Mouse (Mus musculus): ENCODE data around the gene Lect2. TPM values are rescaled to one million over a fixed set of nuclear protein-coding genes. Genes with fewer than 3 reads are reported as not detected.

Lect2 gene
- polyA plus RNA-seq, 1 experiment from 2014 or later, result not detected

GRCm38 (mm10) chr13:56528281-56528680 lies 20.0 kb downstream of the Lect2 start:
- no peaks in the 10 kb centered on the region for H3K9me3 ChIP-seq
- no peaks in the 10 kb centered on the region for H3K36me3 ChIP-seq
- H3K9ac ChIP-seq (replicated peaks), result no peak overlapping the region
- H3K4me2 ChIP-seq (replicated peaks), result no peak overlapping the region
- no peak overlapping the region for H3K27ac ChIP-seq
- 91% methylated on average over 11 of the region's 11 CpGs for WGBS
- no peak for ATAC-seq
- no peaks in the 10 kb centered on the region for H3K27me3 ChIP-seq
- no peaks in the 10 kb centered on the region for H3K4me1 ChIP-seq (replicated peaks)
- no peak overlapping the region for H3K4me3 ChIP-seq (replicated peaks)

GRCm38 (mm10) chr13:56527846-56528245 lies 20.5 kb downstream of the Lect2 start:
- Histone ChIP-seq H3K27me3 (no peaks in the 10 kb centered on the region), H3K36me3 (no peaks in the 10 kb centered on the region), H3K4me1 (replicated peaks) (no peaks in the 10 kb centered on the region), H3K4me2 (replicated peaks) (no peak overlapping the region), H3K27ac (no peak overlapping the region), H3K4me3 (replicated peaks) (no peak overlapping the region), H3K9ac (replicated peaks) (no peak overlapping the region), H3K9me3 (no peaks in the 10 kb centered on the region)
- ATAC-seq, result no peak
- WGBS, result 90% methylated on average over 7 of the region's 7 CpGs

- Histone ChIP-seq H3K4me1 (replicated peaks) (no peaks in the 10 kb centered on the region), H3K9me3 (no peaks in the 10 kb centered on the region), H3K27ac (no peak overlapping the region), H3K9ac (replicated peaks) (no peak overlapping the region), H3K27me3 (no peaks in the 10 kb centered on the region), H3K36me3 (no peaks in the 10 kb centered on the region), H3K4me3 (replicated peaks) (no peak overlapping the region), H3K4me2 (replicated peaks) (no peak overlapping the region)
- ATAC-seq, result no peak
- 84% methylated on average over 12 of the region's 12 CpGs for WGBS
These were observed 21.4 kb downstream of the Lect2 start for GRCm38 (mm10) chr13:56526871-56527270.

GRCm38 (mm10) chr13:56522821-56523167 lies 25.5 kb downstream of the Lect2 start:
- no peak overlapping the region for H3K27ac ChIP-seq
- ATAC-seq, result peak; percentile 52
- peak overlapping the region; percentile 85 for H3K4me2 ChIP-seq (replicated peaks)
- peak overlapping the region; percentile 71 for H3K4me3 ChIP-seq (replicated peaks)
- H3K9ac ChIP-seq (replicated peaks), result peak overlapping the region; percentile 75
- no peaks in the 10 kb centered on the region for H3K4me1 ChIP-seq (replicated peaks)
- 8% methylated on average over 8 of the region's 8 CpGs for WGBS
- H3K27me3 ChIP-seq, result no peaks in the 10 kb centered on the region
- H3K9me3 ChIP-seq, result no peaks in the 10 kb centered on the region
- no peaks in the 10 kb centered on the region for H3K36me3 ChIP-seq

- Histone ChIP-seq H3K9ac (replicated peaks) (peak within 1 kb of the TSS; percentile 75), H3K9me3 (no peaks in the 10 kb centered on the region), H3K36me3 (no peaks in the 10 kb centered on the region), H3K4me2 (replicated peaks) (peak within 1 kb of the TSS; percentile 85), H3K4me3 (replicated peaks) (peak within 1 kb of the TSS; percentile 71), H3K27me3 (no peaks in the 10 kb centered on the region), H3K4me1 (replicated peaks) (no peaks in the 10 kb centered on the region), H3K27ac (no peak within 1 kb of the TSS)
- 3% methylated on average over 56 of the region's 56 CpGs for WGBS
- ATAC-seq, result peak; percentile 99
These were observed 26.1 kb downstream of the Lect2 start, which contains the start of gene Fbxl21 for GRCm38 (mm10) chr13:56522081-56522820. TSS of gene Fbxl21 (plus strand) at chr13:56522472.

GRCm38 (mm10) chr13:56516816-56517215 lies 31.5 kb downstream of the Lect2 start:
- Histone ChIP-seq H3K4me1 (replicated peaks) (0 out of 2 replicates have a peak, but pooled peaks cover 5% of the 10 kb centered on the region), H3K4me2 (replicated peaks) (no peak overlapping the region), H3K4me3 (replicated peaks) (no peak overlapping the region), H3K36me3 (no peaks in the 10 kb centered on the region), H3K9ac (replicated peaks) (no peak overlapping the region), H3K27me3 (no peaks in the 10 kb centered on the region), H3K27ac (no peak overlapping the region), H3K9me3 (no peaks in the 10 kb centered on the region)
- 13% methylated on average over 7 of the region's 7 CpGs for WGBS
- ATAC-seq, result no peak

GRCm38 (mm10) chr13:56516311-56516710 lies 32.0 kb downstream of the Lect2 start:
- 61% methylated on average over 4 of the region's 4 CpGs for WGBS
- no peak overlapping the region for H3K4me3 ChIP-seq (replicated peaks)
- no peaks in the 10 kb centered on the region for H3K27me3 ChIP-seq
- H3K9ac ChIP-seq (replicated peaks), result no peak overlapping the region
- no peaks in the 10 kb centered on the region for H3K9me3 ChIP-seq
- no peak overlapping the region for H3K27ac ChIP-seq
- ATAC-seq, result no peak
- no peak overlapping the region for H3K4me2 ChIP-seq (replicated peaks)
- H3K36me3 ChIP-seq, result no peaks in the 10 kb centered on the region
- H3K4me1 ChIP-seq (replicated peaks), result 0 out of 2 replicates have a peak, but pooled peaks cover 5% of the 10 kb centered on the region

GRCm38 (mm10) chr13:56513595-56513994 lies 34.7 kb downstream of the Lect2 start:
- no peak overlapping the region for H3K9ac ChIP-seq (replicated peaks)
- H3K4me1 ChIP-seq (replicated peaks), result 0 out of 2 replicates have a peak, but pooled peaks cover 5% of the 10 kb centered on the region
- H3K27me3 ChIP-seq, result no peaks in the 10 kb centered on the region
- H3K27ac ChIP-seq, result no peak overlapping the region
- ATAC-seq, result no peak
- no peaks in the 10 kb centered on the region for H3K9me3 ChIP-seq
- H3K4me3 ChIP-seq (replicated peaks), result no peak overlapping the region
- no peak overlapping the region for H3K4me2 ChIP-seq (replicated peaks)
- H3K36me3 ChIP-seq, result no peaks in the 10 kb centered on the region

- Histone ChIP-seq H3K9ac (replicated peaks) (no peak overlapping the region), H3K4me1 (replicated peaks) (no peaks in the 10 kb centered on the region), H3K36me3 (no peaks in the 10 kb centered on the region), H3K27me3 (no peaks in the 10 kb centered on the region), H3K4me2 (replicated peaks) (no peak overlapping the region), H3K9me3 (no peaks in the 10 kb centered on the region), H3K4me3 (replicated peaks) (no peak overlapping the region), H3K27ac (no peak overlapping the region)
- 82% methylated on average over 2 of the region's 2 CpGs for WGBS
- no peak for ATAC-seq
These were observed 38.5 kb downstream of the Lect2 start for GRCm38 (mm10) chr13:56509796-56510195.

- 80% methylated on average over 6 of the region's 6 CpGs for WGBS
- Histone ChIP-seq H3K9ac (replicated peaks) (no peak overlapping the region), H3K4me3 (replicated peaks) (no peak overlapping the region)
These were observed 41.3 kb downstream of the Lect2 start for GRCm38 (mm10) chr13:56506871-56507496.

GRCm38 (mm10) chr13:56501866-56502420 lies 46.4 kb downstream of the Lect2 start:
- no peak for ATAC-seq
- Histone ChIP-seq H3K4me1 (replicated peaks) (no peaks in the 10 kb centered on the region), H3K4me3 (replicated peaks) (no peak overlapping the region), H3K27ac (no peak overlapping the region), H3K4me2 (replicated peaks) (no peak overlapping the region), H3K9ac (replicated peaks) (no peak overlapping the region), H3K36me3 (no peaks in the 10 kb centered on the region), H3K9me3 (no peaks in the 10 kb centered on the region), H3K27me3 (no peaks in the 10 kb centered on the region)
- 74% methylated on average over 6 of the region's 6 CpGs for WGBS

More at GRCm38 (mm10) chr13:56506871-56507496, 41.3 kb downstream of the Lect2 start:
- H3K27ac ChIP-seq, result no peak overlapping the region
- no peaks in the 10 kb centered on the region for H3K4me1 ChIP-seq (replicated peaks)
- no peaks in the 10 kb centered on the region for H3K27me3 ChIP-seq
- H3K9me3 ChIP-seq, result no peaks in the 10 kb centered on the region
- H3K36me3 ChIP-seq, result no peaks in the 10 kb centered on the region
- no peak for ATAC-seq
- no peak overlapping the region for H3K4me2 ChIP-seq (replicated peaks)

GRCm38 (mm10) chr13:56500636-56501035 lies 47.7 kb downstream of the Lect2 start:
- H3K4me3 ChIP-seq (replicated peaks), result no peak overlapping the region
- 91% methylated on average over 8 of the region's 8 CpGs for WGBS
- no peak overlapping the region for H3K27ac ChIP-seq
- no peaks in the 10 kb centered on the region for H3K4me1 ChIP-seq (replicated peaks)
- no peak overlapping the region for H3K4me2 ChIP-seq (replicated peaks)
- H3K9ac ChIP-seq (replicated peaks), result no peak overlapping the region
- no peaks in the 10 kb centered on the region for H3K36me3 ChIP-seq
- ATAC-seq, result no peak
- H3K27me3 ChIP-seq, result no peaks in the 10 kb centered on the region
- no peaks in the 10 kb centered on the region for H3K9me3 ChIP-seq

Measured in midbrain, embryonic 13.5 days (tissue).